Comparison of ENCODE assay signal across 9 mouse cellular contexts in the genomic region with DNA sequence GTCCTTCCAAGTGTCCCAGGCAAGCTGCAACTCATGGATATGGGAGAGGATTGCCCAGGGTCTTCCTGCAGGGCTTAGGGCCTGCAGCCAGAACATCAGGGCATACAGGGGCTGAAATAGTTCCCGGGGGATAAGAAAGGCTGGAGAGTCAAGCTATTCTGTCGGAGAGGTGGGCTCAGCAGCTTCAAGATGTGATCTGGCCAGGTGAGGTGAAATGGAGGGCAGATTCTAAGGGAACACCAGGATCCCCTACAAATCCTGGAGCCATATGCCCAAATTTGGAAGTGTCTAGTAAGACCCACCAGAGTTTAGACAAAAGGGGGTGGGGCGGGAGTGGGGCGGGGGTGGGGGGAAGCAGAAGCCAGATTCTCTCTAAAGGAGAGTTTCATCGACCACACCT. TPM values are rescaled to one million over a fixed set of nuclear protein-coding genes. Genes with fewer than 3 reads are reported as not detected.
A peak's percentile ranks its signal among the peaks of the same experiment; 100 is the strongest.
DNase-seq lines count a peak whose midpoint lies in the region; ATAC-seq lines count a peak whose summit lies in the region.
"Had no signal": no experiment of that assay in that cellular context is flagged by ENCODE, and none has a peak within 500 bp of the region (broad histone marks: within the 10 kb centered on the region; RNA-seq: fewer than 3 reads in every experiment).

No protein-coding gene starts in this region.

- no peak for ATAC-seq in heart, embryonic 14.5 days (ENCODE audit: insufficient number of reproducible peaks, insufficient read depth, low FRiP score, low read depth)
- no peak for ATAC-seq in activated CD4-positive, CD25-positive, alpha-beta regulatory T cell, adult 4 months
- ATAC-seq: Patski had no signal

- no peaks in the 10 kb centered on the region for H3K9me3 ChIP-seq in heart, embryonic 14.5 days (ENCODE audit: control insufficient read depth, low read length)
- H3K9me3 ChIP-seq in hindbrain, embryonic 10.5 days, result no peaks in the 10 kb centered on the region
- no peaks in the 10 kb centered on the region for H3K9me3 ChIP-seq in midbrain, embryonic 10.5 days (replicated peaks)

- H3K27me3 ChIP-seq in heart, embryonic 14.5 days (ENCODE audit: control insufficient read depth, insufficient read depth, low read length), result no peaks in the 10 kb centered on the region
- peaks cover 52% of the 10 kb centered on the region for H3K27me3 ChIP-seq in hindbrain, embryonic 10.5 days (ENCODE audit: insufficient read depth, poor library complexity, severe bottlenecking)
- H3K27me3 ChIP-seq in midbrain, embryonic 10.5 days (ENCODE audit: low read depth, poor library complexity, severe bottlenecking), result peaks cover 50% of the 10 kb centered on the region
- H3K27me3 ChIP-seq: Patski had no signal

- H3K27ac ChIP-seq in heart, embryonic 14.5 days (replicated peaks in 1 of 2; ENCODE audit: control insufficient read depth in 1 of 2, insufficient read depth in 1 of 2, low read depth in 2 of 2, low read length in 2 of 2), result peak overlapping the region; percentile 84 to 87
- H3K27ac ChIP-seq in hindbrain, embryonic 10.5 days, result peak overlapping the region; percentile 82
- H3K27ac ChIP-seq in midbrain, embryonic 10.5 days (replicated peaks), result peak overlapping the region; percentile 63

- H3K4me2 ChIP-seq in heart, embryonic 14.5 days (ENCODE audit: low read length), result peak overlapping the region; percentile 95

- H3K9ac ChIP-seq in heart, embryonic 14.5 days (ENCODE audit: low read length), result peak overlapping the region; percentile 91

- 2% methylated on average over 5 of the region's 5 CpGs for WGBS in heart, embryonic 14.5 days
- WGBS in hindbrain, embryonic 10.5 days, result 35% methylated on average over 5 of the region's 5 CpGs
- 33% methylated on average over 5 of the region's 5 CpGs for WGBS in midbrain, embryonic 10.5 days

- H3K36me3 ChIP-seq in heart, embryonic 14.5 days (ENCODE audit: control insufficient read depth, insufficient read depth, low read length), result peaks cover 23% of the 10 kb centered on the region; the same call in 1 of the 2 replicates
- no peaks in the 10 kb centered on the region for H3K36me3 ChIP-seq in hindbrain, embryonic 10.5 days
- no peaks in the 10 kb centered on the region for H3K36me3 ChIP-seq in midbrain, embryonic 10.5 days

- peaks cover 26 to 46% of the 10 kb centered on the region in 2 experiments for H3K4me1 ChIP-seq in heart, embryonic 14.5 days (ENCODE audit: control insufficient read depth in 2 of 2, insufficient read depth in 2 of 2, low read length in 2 of 2)
- H3K4me1 ChIP-seq in hindbrain, embryonic 10.5 days (replicated peaks), result peaks cover 38% of the 10 kb centered on the region
- H3K4me1 ChIP-seq in midbrain, embryonic 10.5 days, result peaks cover 36% of the 10 kb centered on the region

- H3K4me3 ChIP-seq in heart, embryonic 14.5 days (ENCODE audit: control insufficient read depth in 1 of 2, insufficient read depth in 1 of 2, low read depth in 1 of 2, low read length in 2 of 2), result peak overlapping the region; percentile 93
- H3K4me3 ChIP-seq in hindbrain, embryonic 10.5 days, result peak overlapping the region; percentile 65
- peak overlapping the region; percentile 67 for H3K4me3 ChIP-seq in midbrain, embryonic 10.5 days

- no peak for DNase-seq in heart, adult 8-10 months (ENCODE audit: low spot score)
- DNase-seq in MN1 (ENCODE audit: low spot score), result peak; percentile 23
- DNase-seq in hindbrain, embryonic 10.5 days (ENCODE audit: low spot score), result no peak
- no peak for DNase-seq in midbrain, embryonic 10.5 days (ENCODE audit: low spot score)
- DNase-seq in layer of hippocampus, postnatal 10 days (ENCODE audit: low spot score in 2 of 2), result no peak
- DNase-seq in urinary bladder, postnatal 10 days (ENCODE audit: low spot score), result no peak

RNA-seq across cellular contexts. Expression of a gene that starts 1.0 kb away (rescaled TPM):
- 369 and 384 TPM in 2 replicates for polyA plus RNA-seq in heart, embryonic 14.5 days (2014; fragmentation: Nextera tagmentation; extraction: Ambion mirVana)
- 100 to 1,000 TPM; 202 to 217 (median 212) TPM for total RNA-seq in heart, adult 8-10 months (2022)
- polyA plus RNA-seq in hindbrain, embryonic 10.5 days (2016; fragmentation: Nextera tagmentation; extraction: Ambion mirVana), result 61.0 and 68.8 TPM in 2 replicates
- 53.9 and 71.1 TPM in 2 replicates for polyA plus RNA-seq in midbrain, embryonic 10.5 days (2016; fragmentation: Nextera tagmentation; extraction: Ambion mirVana)
- polyA plus RNA-seq in activated CD4-positive, CD25-positive, alpha-beta regulatory T cell, adult 4 months (2017; shearing (Covaris generic)), result 100 to 1,000 TPM; 447 to 527 TPM
- 10 to 100 TPM; 88.4 to 88.7 TPM for total RNA-seq in layer of hippocampus, postnatal 10 days (2021)

RNA-seq across cellular contexts. Expression of a gene that starts 45.6 kb away (rescaled TPM):
- polyA plus RNA-seq in heart, embryonic 14.5 days (2014; fragmentation: Nextera tagmentation; extraction: Ambion mirVana), result 25.6 and 26.7 TPM in 2 replicates
- total RNA-seq in heart, adult 8-10 months (2022), result 1 to 10 TPM; 5.9 to 9.4 (median 6.5) TPM
- 0.25 and 0.56 TPM in 2 replicates for polyA plus RNA-seq in hindbrain, embryonic 10.5 days (2016; fragmentation: Nextera tagmentation; extraction: Ambion mirVana)
- polyA plus RNA-seq in midbrain, embryonic 10.5 days (2016; fragmentation: Nextera tagmentation; extraction: Ambion mirVana), result 0.34 and 0.39 TPM in 2 replicates
- 10 to 100 TPM; 78.6 to 85.9 TPM for polyA plus RNA-seq in activated CD4-positive, CD25-positive, alpha-beta regulatory T cell, adult 4 months (2017; shearing (Covaris generic))
- total RNA-seq in layer of hippocampus, postnatal 10 days (2021), result under 1 TPM; 0.40 to 0.59 TPM
- polyA plus RNA-seq: Patski had no signal

Comparison
In these comparisons a context has a peak if more than half of its experiments do, and no peak if none do; other contexts are left out.
1. RNA of a gene that starts 45.6 kb away (polyA plus RNA-seq): 78.6 to 85.9 TPM in activated CD4-positive, CD25-positive, alpha-beta regulatory T cell, adult 4 months and 25.6 to 26.7 TPM in heart, embryonic 14.5 days; 0.34 to 0.39 TPM in midbrain, embryonic 10.5 days and 0.25 to 0.56 TPM in hindbrain, embryonic 10.5 days; every median in the first group is over 10 times any median in the second.
2. Peak in every context shown above with its lines, with median percentiles within 50 percentile points of each other: H3K27ac ChIP-seq and H3K4me3 ChIP-seq.